Mouse (Mus musculus): ENCODE results near the gene Znrf3.

GRCm38 (mm10) chr11:5421506-5422251, 23.0 kb downstream of the Znrf3 start:
- no peak for TF ChIP-seq POLR2A (IDR thresholded peaks at IDR 0.05; ENCODE audit: insufficient read depth, low read depth, low read length)
- no peak for TF ChIP-seq CTCF (IDR thresholded peaks at IDR 0.05; ENCODE audit: insufficient read depth, low read depth, low read length)
